ENCODE assay signal across 10 mouse cellular contexts in genomic region chr9:107724796-107725195, GRCm38 (mm10). TPM values are rescaled to one million over a fixed set of nuclear protein-coding genes. Genes with fewer than 3 reads are reported as not detected.
A peak's percentile ranks its signal among the peaks of the same experiment; 100 is the strongest.
DNase-seq lines count a peak whose midpoint lies in the region; ATAC-seq and TF ChIP-seq lines count a peak whose summit lies in the region.
"Had no signal": no experiment of that assay in that cellular context is flagged by ENCODE, and none has a peak within 500 bp of the region (broad histone marks: within the 10 kb centered on the region; RNA-seq: fewer than 3 reads in every experiment).

No protein-coding gene starts in this region.

- no peak for TF ChIP-seq POLR2A in bone marrow macrophage, adult 2 months (IDR thresholded peaks at IDR 0.05; ENCODE audit: borderline replicate concordance, low read depth, low read length)

- no peak overlapping the region for H3K9ac ChIP-seq in embryonic facial prominence, embryonic 12.5 days
- no peak overlapping the region for H3K9ac ChIP-seq in liver, embryonic 13.5 days
- H3K9ac ChIP-seq: neural tube, embryonic 12.5 days had no signal

- WGBS in embryonic facial prominence, embryonic 12.5 days = 84% methylated on average over 1 of the region's 1 CpGs
- 63% methylated on average over 1 of the region's 1 CpGs for WGBS in liver, embryonic 13.5 days (ENCODE audit: insufficient replicate concordance)

- peak overlapping the region; percentile 97 for H3K27ac ChIP-seq in bone marrow macrophage, adult 2 months (ENCODE audit: insufficient read depth, low read depth, low read length)
- peak overlapping the region; percentile 80 for H3K27ac ChIP-seq in embryonic facial prominence, embryonic 12.5 days
- H3K27ac ChIP-seq in liver, embryonic 13.5 days = peak overlapping the region; percentile 48
- H3K27ac ChIP-seq: left cerebral cortex, adult 2 months; neural tube, embryonic 12.5 days had no signal

- H3K9me3 ChIP-seq in embryonic facial prominence, embryonic 12.5 days = no peaks in the 10 kb centered on the region
- H3K9me3 ChIP-seq in liver, embryonic 13.5 days (replicated peaks) = no peaks in the 10 kb centered on the region
- H3K9me3 ChIP-seq: neural tube, embryonic 12.5 days had no signal

- DNase-seq in kidney, adult 9 months = peak; percentile 42
- no peak for DNase-seq in kidney, postnatal 10 days
- DNase-seq in liver, embryonic 13.5 days = no peak
- DNase-seq in frontal cortex, adult 2 months (ENCODE audit: extremely low spot score in 1 of 2, low spot score in 1 of 2) = no peak
- no peak for DNase-seq in left cerebral cortex, postnatal 25 days (ENCODE audit: low spot score in 2 of 2)
- DNase-seq: gastrocnemius, postnatal 25 days had no signal

- no peak for ATAC-seq in embryonic facial prominence, embryonic 12.5 days (ENCODE audit: insufficient number of reproducible peaks, insufficient read depth, low FRiP score, low TSS enrichment)
- ATAC-seq in liver, embryonic 13.5 days (ENCODE audit: low read depth) = no peak

- H3K4me2 ChIP-seq in embryonic facial prominence, embryonic 12.5 days (replicated peaks) = no peak overlapping the region
- no peak overlapping the region for H3K4me2 ChIP-seq in liver, embryonic 13.5 days

- H3K36me3 ChIP-seq in embryonic facial prominence, embryonic 12.5 days = no peaks in the 10 kb centered on the region
- no peaks in the 10 kb centered on the region for H3K36me3 ChIP-seq in liver, embryonic 13.5 days
- H3K36me3 ChIP-seq: neural tube, embryonic 12.5 days had no signal

- no peak overlapping the region for H3K4me3 ChIP-seq in bone marrow macrophage, adult 2 months (ENCODE audit: insufficient read depth, low read length)
- no peak overlapping the region for H3K4me3 ChIP-seq in embryonic facial prominence, embryonic 12.5 days
- no peak overlapping the region for H3K4me3 ChIP-seq in liver, embryonic 13.5 days (replicated peaks)
- H3K4me3 ChIP-seq: left cerebral cortex, adult 2 months; neural tube, embryonic 12.5 days had no signal

- H3K27me3 ChIP-seq in embryonic facial prominence, embryonic 12.5 days = no peaks in the 10 kb centered on the region
- H3K27me3 ChIP-seq in liver, embryonic 13.5 days = peaks cover 14% of the 10 kb centered on the region
- H3K27me3 ChIP-seq: neural tube, embryonic 12.5 days had no signal

- intact Hi-C loops in left cerebral cortex, postnatal 25 days (cut with DNase I) = no loop called here

- no peak for TF ChIP-seq CTCF in bone marrow macrophage, adult 2 months (IDR thresholded peaks at IDR 0.05; ENCODE audit: low read depth, low read length)

- peaks cover 41% of the 10 kb centered on the region for H3K4me1 ChIP-seq in bone marrow macrophage, adult 2 months (ENCODE audit: control insufficient read depth, insufficient read depth, low read length)
- peaks cover 56% of the 10 kb centered on the region for H3K4me1 ChIP-seq in embryonic facial prominence, embryonic 12.5 days
- peaks cover 29% of the 10 kb centered on the region for H3K4me1 ChIP-seq in liver, embryonic 13.5 days (replicated peaks)

RNA-seq across cellular contexts. Expression of gene Sema3f, which starts 14.5 kb away (rescaled TPM):
- not detected in 2 replicates for polyA plus RNA-seq in bone marrow macrophage, adult 2 months (2012; ENCODE audit: insufficient read depth, insufficient read length, missing spikeins)
- 52.4 and 53.1 TPM in 2 replicates for polyA plus RNA-seq in embryonic facial prominence, embryonic 12.5 days (2016; fragmentation: Nextera tagmentation; extraction: Ambion mirVana)
- polyA plus RNA-seq in liver, embryonic 13.5 days (2015; fragmentation: Nextera tagmentation; extraction: Ambion mirVana) = 0.93 and 1.0 TPM in 2 replicates
- 21.2 and 22.3 TPM in 2 replicates for polyA plus RNA-seq in frontal cortex, adult 2 months (2012; rRNA removed)
- total RNA-seq in left cerebral cortex, postnatal 25 days (2021) = 10 to 100 TPM; 16.6 to 17.8 TPM

RNA-seq across cellular contexts. Expression of gene Gnat1, which starts 45.3 kb away (rescaled TPM):
- polyA plus RNA-seq in bone marrow macrophage, adult 2 months (2012; ENCODE audit: insufficient read depth, insufficient read length, missing spikeins) = not detected in 2 replicates
- polyA plus RNA-seq in embryonic facial prominence, embryonic 12.5 days (2016; fragmentation: Nextera tagmentation; extraction: Ambion mirVana) = 1.4 and 3.0 TPM in 2 replicates
- polyA plus RNA-seq in liver, embryonic 13.5 days (2015; fragmentation: Nextera tagmentation; extraction: Ambion mirVana) = 1.1 and 1.5 TPM in 2 replicates
- 0.15 and 0.28 TPM in 2 replicates for polyA plus RNA-seq in frontal cortex, adult 2 months (2012; rRNA removed)
- total RNA-seq in left cerebral cortex, postnatal 25 days (2021) = under 1 TPM; 0.18 to 0.21 TPM
- total RNA-seq: gastrocnemius, postnatal 25 days had no signal

RNA-seq across cellular contexts. Expression of gene Rbm5, which starts 46.0 kb away (rescaled TPM):
- 177 and 178 TPM in 2 replicates for polyA plus RNA-seq in bone marrow macrophage, adult 2 months (2012; ENCODE audit: insufficient read depth, insufficient read length, missing spikeins)
- polyA plus RNA-seq in embryonic facial prominence, embryonic 12.5 days (2016; fragmentation: Nextera tagmentation; extraction: Ambion mirVana) = 232 and 261 TPM in 2 replicates
- polyA plus RNA-seq in liver, embryonic 13.5 days (2015; fragmentation: Nextera tagmentation; extraction: Ambion mirVana) = 64.7 and 75.5 TPM in 2 replicates
- polyA plus RNA-seq in frontal cortex, adult 2 months (2012; rRNA removed) = 152 and 180 TPM in 2 replicates
- total RNA-seq in left cerebral cortex, postnatal 25 days (2021) = 100 to 1,000 TPM; 122 to 155 TPM

RNA-seq across cellular contexts. Expression of gene Slc38a3, which starts 55.5 kb away (rescaled TPM):
- polyA plus RNA-seq in bone marrow macrophage, adult 2 months (2012; ENCODE audit: insufficient read depth, insufficient read length, missing spikeins) = not detected in 2 replicates
- 8.2 and 8.3 TPM in 2 replicates for polyA plus RNA-seq in embryonic facial prominence, embryonic 12.5 days (2016; fragmentation: Nextera tagmentation; extraction: Ambion mirVana)
- polyA plus RNA-seq in liver, embryonic 13.5 days (2015; fragmentation: Nextera tagmentation; extraction: Ambion mirVana) = 5.4 and 5.9 TPM in 2 replicates
- 256 and 260 TPM in 2 replicates for polyA plus RNA-seq in frontal cortex, adult 2 months (2012; rRNA removed)
- 10 to 100 TPM; 69.9 to 81.4 TPM for total RNA-seq in left cerebral cortex, postnatal 25 days (2021)

Comparison
In these comparisons a context has a peak if more than half of its experiments do, and no peak if none do; other contexts are left out.
1. RNA of gene Sema3f, which starts 14.5 kb away (polyA plus RNA-seq): 52.4 to 53.1 TPM in embryonic facial prominence, embryonic 12.5 days and 21.2 to 22.3 TPM in frontal cortex, adult 2 months; 0.93 to 1.0 TPM in liver, embryonic 13.5 days and not detected in bone marrow macrophage, adult 2 months; every median in the first group is over 10 times any median in the second.
2. Peak in every context shown above with its lines, with median percentiles within 50 percentile points of each other: H3K27ac ChIP-seq.